Mouse (Mus musculus) urinary bladder, postnatal 10 days (tissue): ENCODE results near the gene Tead1.

Experiments
- DNase-seq: peaks from one replicate; pipeline ENCODE4 v3.0.0; 2022; ENCODE audit warnings: low spot score

Tead1 gene

GRCm38 (mm10) chr7:112730209-112730608 is 51.1 kb downstream of the Tead1 start:
- DNase-seq = no peak

DNA sequence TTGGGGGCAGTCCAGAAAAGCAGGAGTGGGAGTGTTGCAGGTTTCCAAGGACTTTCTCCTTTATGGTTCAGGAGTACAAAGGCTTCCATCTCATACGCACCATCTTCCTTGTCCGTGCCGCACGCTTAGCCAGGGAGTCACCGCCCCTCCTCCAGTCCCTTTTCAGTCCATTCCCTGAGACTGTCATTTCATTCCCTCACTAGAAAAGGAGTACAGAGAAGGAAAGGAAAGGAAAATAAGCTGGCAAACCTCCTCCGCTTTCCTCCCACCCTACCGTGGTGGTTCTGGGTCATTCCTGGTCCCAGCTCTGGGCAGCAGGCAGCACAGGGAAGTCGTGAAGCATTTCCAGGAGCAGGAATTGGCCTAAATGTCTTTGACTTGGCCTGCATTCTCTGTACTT is 52.5 kb downstream of the Tead1 start:
- DNase-seq = no peak

GRCm38 (mm10) chr7:112739174-112739573 is 60.1 kb downstream of the Tead1 start:
- DNase-seq = no peak

DNA sequence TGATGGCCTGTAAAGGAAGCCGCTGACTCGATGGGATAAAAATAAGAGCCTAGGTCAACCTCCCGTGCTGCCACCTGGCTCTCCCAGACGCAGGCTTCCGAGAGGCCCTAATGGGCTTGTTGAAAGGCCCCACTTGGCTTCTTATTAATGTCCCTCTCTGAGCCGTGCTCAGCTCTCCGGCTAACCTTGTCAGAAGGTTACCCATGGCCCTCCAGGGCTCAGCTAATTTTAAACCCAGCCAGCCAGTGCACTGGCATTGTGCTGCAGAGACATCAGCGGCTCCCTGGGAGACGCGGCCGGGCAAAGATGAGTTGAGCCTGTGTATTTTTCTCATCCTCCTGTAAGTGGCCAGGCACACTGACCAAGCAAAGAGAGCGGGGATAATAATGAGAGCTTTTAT is 62.7 kb downstream of the Tead1 start:
- DNase-seq = no peak

DNA sequence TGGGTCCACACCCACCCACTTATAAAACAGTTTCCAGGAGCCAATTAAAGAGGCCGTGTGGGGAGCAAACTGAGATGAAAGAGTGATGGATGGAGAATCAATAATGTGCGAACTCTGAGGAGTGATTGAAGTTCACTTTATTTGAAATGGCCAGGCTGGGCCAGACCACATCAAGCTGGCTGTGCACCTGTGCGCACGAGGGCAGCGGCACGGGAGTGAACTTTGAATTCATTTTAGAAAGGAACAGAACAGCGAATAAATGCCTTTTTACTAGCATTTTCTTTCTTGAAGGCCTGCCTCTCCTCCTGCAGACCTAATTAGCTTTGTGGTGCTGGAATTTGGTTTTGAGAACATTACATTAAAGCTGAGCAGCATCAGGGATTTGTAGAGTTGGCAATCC is 63.9 kb downstream of the Tead1 start:
- DNase-seq = no peak

DNA sequence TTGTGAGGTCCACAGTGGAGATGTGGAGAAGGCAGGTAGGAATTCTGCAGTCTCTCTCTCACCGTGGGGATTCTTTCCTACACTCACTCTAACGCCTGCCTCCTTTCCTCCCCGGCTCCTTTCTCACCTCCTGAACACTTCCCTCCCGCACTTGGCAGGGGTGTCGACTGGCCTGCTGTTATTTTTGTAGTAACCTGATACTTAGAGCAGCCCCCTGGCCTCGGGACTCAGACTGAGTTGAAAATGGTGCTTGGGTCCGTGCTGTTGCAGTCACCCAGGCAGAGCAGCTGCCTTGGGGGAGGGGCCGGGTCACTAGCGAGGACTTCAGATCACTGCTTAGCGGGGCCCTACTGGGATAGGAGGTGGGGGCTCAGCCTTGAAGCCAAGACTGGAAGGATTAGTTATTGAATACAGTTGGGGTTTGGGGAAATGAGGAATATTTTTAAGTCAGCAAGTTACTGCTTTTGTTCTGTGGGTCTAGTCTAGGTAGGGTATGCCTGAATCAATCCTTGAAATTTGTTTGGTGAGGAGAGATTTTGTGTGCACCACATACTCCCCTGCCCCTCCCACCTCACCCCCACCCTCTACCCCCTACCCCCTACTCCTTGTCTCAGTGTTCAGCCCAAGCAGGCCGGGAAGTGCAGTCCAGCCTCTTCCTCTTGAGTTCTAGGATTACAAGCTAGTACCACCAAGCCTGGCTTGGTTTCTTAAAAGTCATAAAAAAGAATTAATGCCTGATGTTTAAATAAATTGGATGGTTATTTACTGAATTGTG is 64.7 kb downstream of the Tead1 start:
- no peak for DNase-seq

GRCm38 (mm10) chr7:112747187-112747586 is 68.1 kb downstream of the Tead1 start:
- DNase-seq = no peak

DNA sequence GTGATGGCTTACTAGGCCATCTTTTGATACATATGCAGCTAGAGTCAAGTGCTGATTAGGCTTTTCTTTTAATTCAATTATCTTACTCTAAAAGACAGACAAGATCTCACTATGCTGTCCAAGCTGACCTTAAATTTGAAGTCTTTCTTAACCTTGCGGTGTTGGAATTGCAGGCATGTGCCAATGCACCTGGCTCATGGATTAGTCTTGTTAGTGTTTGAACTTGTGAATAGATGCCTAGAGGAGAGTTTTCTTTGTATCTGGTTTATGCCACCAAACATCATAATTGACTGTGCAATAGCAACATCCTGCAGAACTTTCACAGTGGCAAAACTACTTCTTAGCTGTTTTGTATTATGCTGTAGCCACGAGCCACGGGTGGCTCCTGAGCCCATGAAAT is 68.7 kb downstream of the Tead1 start:
- no peak for DNase-seq

DNA sequence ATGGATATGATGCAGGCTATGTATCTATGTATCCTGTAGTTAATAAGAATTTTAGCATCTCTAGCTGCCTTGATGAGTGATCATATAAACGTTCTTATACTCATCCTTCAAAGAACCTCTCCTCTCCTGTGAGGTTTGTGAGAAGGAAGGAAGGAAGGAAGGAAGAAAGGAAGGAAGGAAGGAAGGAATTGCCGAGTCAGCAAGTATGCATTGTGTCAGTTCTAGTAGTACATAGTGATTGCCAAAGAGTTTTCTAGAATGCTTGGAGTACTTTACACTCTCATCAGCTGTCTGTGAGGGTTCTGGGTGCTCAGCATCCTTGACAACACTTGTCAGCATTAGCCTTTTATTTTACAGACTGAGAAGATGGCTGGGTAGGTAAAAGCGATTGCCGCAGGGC is 69.2 kb downstream of the Tead1 start:
- DNase-seq = no peak

DNA sequence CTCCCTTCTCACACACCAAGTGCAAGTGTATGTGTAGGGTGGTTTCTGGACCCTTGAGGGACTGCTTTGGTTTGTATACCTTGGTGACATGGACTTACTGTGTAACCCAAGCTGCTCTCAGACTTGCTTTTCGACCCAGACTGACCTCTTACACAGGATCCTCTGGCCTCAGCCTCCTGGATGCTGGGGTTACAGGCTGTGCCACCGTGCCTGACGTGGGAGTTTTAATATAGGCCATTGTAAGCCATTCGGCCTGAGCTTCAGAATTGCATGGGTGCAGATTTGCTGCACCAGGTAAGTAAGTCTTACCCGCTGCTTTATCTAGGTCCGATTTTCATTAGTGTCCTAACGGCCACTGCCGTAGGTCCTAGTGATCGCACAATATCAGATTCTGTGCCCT is 71.0 kb downstream of the Tead1 start:
- no peak for DNase-seq

DNA sequence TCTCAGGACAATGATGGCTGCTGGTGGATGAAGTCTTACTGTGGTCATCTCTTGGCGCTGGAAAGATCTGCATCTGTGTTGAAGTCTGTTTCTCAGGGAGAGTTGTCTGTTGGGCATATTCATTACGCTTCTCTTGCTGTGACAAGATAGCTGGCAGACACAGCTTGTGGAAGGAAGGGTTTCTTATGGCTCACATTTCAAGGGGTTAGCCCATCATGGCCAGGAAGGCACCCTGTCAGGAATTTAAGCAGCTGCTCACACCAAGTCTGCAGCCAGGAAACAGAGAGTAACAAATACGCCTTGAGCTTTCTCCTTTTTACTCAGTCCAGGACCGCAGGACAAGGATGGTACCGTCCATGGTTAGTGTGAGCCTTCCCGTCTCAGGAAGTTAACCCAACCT is 73.2 kb downstream of the Tead1 start:
- no peak for DNase-seq

GRCm38 (mm10) chr7:112753314-112753713 is 74.2 kb downstream of the Tead1 start:
- DNase-seq = no peak

GRCm38 (mm10) chr7:112759359-112759975 is 80.3 kb downstream of the Tead1 start:
- no peak for DNase-seq

GRCm38 (mm10) chr7:112760293-112760692 is 81.2 kb downstream of the Tead1 start:
- no peak for DNase-seq

DNA sequence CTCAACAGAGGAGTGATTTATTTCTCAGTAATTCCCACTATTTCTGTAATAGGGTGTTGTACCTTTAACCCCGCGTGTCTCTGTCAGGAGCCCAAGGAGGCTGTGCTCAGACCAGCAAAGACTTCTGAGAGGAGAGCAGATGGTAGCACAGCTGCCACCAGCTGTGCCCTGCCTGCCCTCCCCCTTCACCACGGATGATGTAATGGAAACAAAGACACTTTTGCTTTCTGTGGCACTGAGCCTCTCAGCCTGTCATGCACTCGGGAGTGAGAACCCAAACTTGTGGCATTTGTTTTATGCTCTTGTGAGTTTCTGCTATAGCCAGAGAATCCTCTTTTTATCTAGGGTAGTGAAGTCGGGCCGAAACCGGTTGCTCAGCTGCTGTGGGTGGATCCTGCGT is 81.7 kb downstream of the Tead1 start:
- no peak for DNase-seq

GRCm38 (mm10) chr7:112762870-112763269 is 83.8 kb downstream of the Tead1 start:
- DNase-seq = no peak

GRCm38 (mm10) chr7:112763513-112763912 is 84.4 kb downstream of the Tead1 start:
- DNase-seq = no peak

DNA sequence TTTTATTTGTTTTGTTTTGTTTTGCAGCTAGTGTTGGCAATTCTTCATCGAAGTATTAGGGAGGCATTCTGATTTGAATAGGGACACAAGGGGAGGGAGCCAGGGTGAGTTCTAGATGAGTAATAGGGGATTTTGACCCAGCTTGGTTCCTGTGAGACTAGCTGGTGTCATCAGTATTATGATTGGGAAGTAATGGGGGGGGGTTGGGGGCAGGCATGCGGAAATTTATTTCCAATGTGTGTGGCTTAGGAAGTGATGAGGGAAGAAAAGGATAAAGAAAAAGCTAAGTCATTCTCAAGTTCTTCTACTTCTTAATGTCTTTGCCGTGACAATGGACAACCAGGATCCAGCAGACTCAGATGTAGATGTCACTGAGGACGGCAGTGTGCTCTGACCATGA is 85.8 kb downstream of the Tead1 start:
- no peak for DNase-seq

DNA sequence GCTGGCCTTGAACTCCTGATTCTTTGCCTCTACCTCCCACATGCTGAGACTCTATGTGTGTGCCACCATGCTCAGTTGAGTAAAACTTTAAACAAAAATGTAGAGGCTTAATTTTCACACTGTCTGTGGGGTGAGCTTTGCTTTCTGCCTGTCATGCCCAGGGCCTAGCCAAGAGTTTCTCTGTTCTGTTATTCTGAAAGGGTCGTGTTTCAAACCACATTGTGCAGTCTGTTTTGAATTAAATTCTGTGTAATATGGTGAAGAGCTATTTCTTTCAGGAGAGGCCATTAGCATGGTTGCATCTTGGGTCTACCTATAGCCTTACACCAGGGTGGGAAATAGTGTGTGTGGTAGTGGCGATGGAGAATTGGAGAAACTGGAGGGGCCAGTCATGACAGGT is 90.7 kb downstream of the Tead1 start:
- no peak for DNase-seq

DNA sequence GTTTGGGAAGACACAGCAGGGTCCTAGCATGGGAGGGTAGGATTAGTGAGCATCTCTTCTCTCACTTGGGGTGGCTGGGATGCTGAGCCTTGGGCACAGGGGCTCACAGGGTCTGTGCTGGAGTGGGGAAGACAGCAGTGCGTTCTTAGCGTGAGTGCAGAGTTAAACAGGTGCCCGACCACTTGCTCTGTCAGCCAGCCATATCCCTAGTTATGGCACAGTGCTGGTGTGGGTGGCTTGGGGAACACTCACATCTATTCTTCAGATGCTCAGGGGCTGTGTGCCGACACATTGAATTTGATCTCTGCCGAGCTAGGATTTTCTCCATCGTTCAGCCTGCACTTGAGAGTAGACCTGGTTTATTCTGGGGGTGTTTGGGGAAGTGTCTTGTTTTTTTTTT is 92.3 kb downstream of the Tead1 start:
- DNase-seq = no peak

GRCm38 (mm10) chr7:112772777-112773176 is 93.7 kb downstream of the Tead1 start:
- no peak for DNase-seq

GRCm38 (mm10) chr7:112773601-112774000 is 94.5 kb downstream of the Tead1 start:
- DNase-seq = no peak

- no peak for DNase-seq
Measured at GRCm38 (mm10) chr7:112775816-112776215, 96.7 kb downstream of the Tead1 start.

DNA sequence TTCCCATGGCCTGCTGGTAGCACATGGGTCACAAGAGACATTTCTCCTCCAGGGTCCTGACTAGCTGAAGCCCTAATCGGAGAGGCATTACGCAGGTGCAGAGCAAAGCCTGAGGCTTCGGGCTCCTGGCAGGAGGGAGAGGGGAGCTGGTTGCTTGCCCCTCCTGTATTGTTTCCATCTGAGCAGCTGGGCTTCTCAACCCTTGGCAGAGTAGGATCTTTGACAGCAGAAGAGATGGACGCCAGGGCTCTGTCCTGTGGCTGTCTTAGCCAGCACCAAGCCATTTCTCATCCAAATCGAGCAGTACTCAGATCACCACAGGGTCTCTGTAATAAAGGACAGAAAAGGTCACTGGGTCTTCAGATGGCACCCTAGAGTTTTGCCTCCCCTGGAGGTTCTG is 97.6 kb downstream of the Tead1 start:
- DNase-seq = no peak
